Mouse (Mus musculus): Measurements from ENCODE around the gene Ss18l1. TPM values are rescaled to one million over a fixed set of nuclear protein-coding genes. Genes with fewer than 3 reads are reported as not detected.

The Ss18l1 gene
- polyA plus RNA-seq, 1 experiment from 2014 or later: 0.62 TPM

- no peak for ATAC-seq
- H3K27ac ChIP-seq (ENCODE audit: low read depth): no peak overlapping the region
- H3K27me3 ChIP-seq (ENCODE audit: insufficient read depth, low read length): no peaks in the 10 kb centered on the region
- DNase-seq: no peak
- TF ChIP-seq EP300 (IDR thresholded peaks at IDR 0.05; ENCODE audit: low read depth) (no peak), CTCF (IDR thresholded peaks at IDR 0.05; ENCODE audit: low read depth) (peak; percentile 30; the same call in 1 of the 2 replicates)
- H3K4me3 ChIP-seq (ENCODE audit: low read depth, low read length): no peak overlapping the region
- H3K4me1 ChIP-seq (ENCODE audit: insufficient read depth): no peaks in the 10 kb centered on the region
- H3K4me2 ChIP-seq (ENCODE audit: low read depth, low read length): no peak overlapping the region
- no peak overlapping the region for H3K9ac ChIP-seq (replicated peaks)
- H3K36me3 ChIP-seq (replicated peaks; ENCODE audit: insufficient read depth, low read length): peaks cover 6% of the 10 kb centered on the region; the same call in 1 of the 2 replicates
- WGBS (ENCODE audit: insufficient replicate concordance): 88% methylated on average over 4 of the region's 4 CpGs
- H3K9me3 ChIP-seq (ENCODE audit: low read length): no peaks in the 10 kb centered on the region
Measured at GRCm38 (mm10) chr2:180087472-180087871, 45.2 kb downstream of the Ss18l1 start.

- no peak overlapping the region for H3K27ac ChIP-seq (ENCODE audit: low read depth)
- H3K9ac ChIP-seq (replicated peaks): no peak overlapping the region
- H3K4me1 ChIP-seq (ENCODE audit: insufficient read depth): no peaks in the 10 kb centered on the region
- ATAC-seq: no peak
- TF ChIP-seq EP300 (IDR thresholded peaks at IDR 0.05; ENCODE audit: low read depth) (no peak), CTCF (IDR thresholded peaks at IDR 0.05; ENCODE audit: low read depth) (no peak)
- no peaks in the 10 kb centered on the region for H3K27me3 ChIP-seq (ENCODE audit: insufficient read depth, low read length)
- no peak overlapping the region for H3K4me2 ChIP-seq (ENCODE audit: low read depth, low read length)
- 58% methylated on average over 11 of the region's 11 CpGs for WGBS (ENCODE audit: insufficient replicate concordance)
- no peak overlapping the region for H3K4me3 ChIP-seq (ENCODE audit: low read depth, low read length)
- no peaks in the 10 kb centered on the region for H3K9me3 ChIP-seq (ENCODE audit: low read length)
- H3K36me3 ChIP-seq (replicated peaks; ENCODE audit: insufficient read depth, low read length): no peaks in the 10 kb centered on the region; the same call in 1 of the 2 replicates
- no peak for DNase-seq
Measured at GRCm38 (mm10) chr2:180090285-180090684, 48.0 kb downstream of the Ss18l1 start.

- Histone ChIP-seq H3K9ac (replicated peaks) (no peak overlapping the region), H3K4me1 (ENCODE audit: insufficient read depth) (peaks cover 2% of the 10 kb centered on the region; the same call in 1 of the 2 replicates), H3K9me3 (ENCODE audit: low read length) (no peaks in the 10 kb centered on the region), H3K27ac (ENCODE audit: low read depth) (no peak overlapping the region), H3K4me3 (ENCODE audit: low read depth, low read length) (no peak overlapping the region), H3K36me3 (replicated peaks; ENCODE audit: insufficient read depth, low read length) (no peaks in the 10 kb centered on the region), H3K4me2 (ENCODE audit: low read depth, low read length) (no peak overlapping the region), H3K27me3 (ENCODE audit: insufficient read depth, low read length) (peaks cover 24% of the 10 kb centered on the region)
- 35% methylated on average over 5 of the region's 5 CpGs for WGBS (ENCODE audit: insufficient replicate concordance)
- no peak for TF ChIP-seq EP300 (IDR thresholded peaks at IDR 0.05; ENCODE audit: low read depth)
- no peak for TF ChIP-seq CTCF (IDR thresholded peaks at IDR 0.05; ENCODE audit: low read depth)
- no peak for ATAC-seq
- no peak for DNase-seq
Measured at GRCm38 (mm10) chr2:180095711-180096110, 53.4 kb downstream of the Ss18l1 start.

- Histone ChIP-seq H3K4me1 (ENCODE audit: insufficient read depth) (peaks cover 2% of the 10 kb centered on the region; the same call in 1 of the 2 replicates), H3K27ac (ENCODE audit: low read depth) (no peak overlapping the region), H3K4me3 (ENCODE audit: low read depth, low read length) (no peak overlapping the region), H3K36me3 (replicated peaks; ENCODE audit: insufficient read depth, low read length) (no peaks in the 10 kb centered on the region), H3K27me3 (ENCODE audit: insufficient read depth, low read length) (peaks cover 42% of the 10 kb centered on the region), H3K9me3 (ENCODE audit: low read length) (no peaks in the 10 kb centered on the region), H3K9ac (replicated peaks) (no peak overlapping the region), H3K4me2 (ENCODE audit: low read depth, low read length) (no peak overlapping the region)
- WGBS (ENCODE audit: insufficient replicate concordance): 48% methylated on average over 3 of the region's 3 CpGs
- no peak for ATAC-seq
- TF ChIP-seq CTCF (IDR thresholded peaks at IDR 0.05; ENCODE audit: low read depth) (no peak), EP300 (IDR thresholded peaks at IDR 0.05; ENCODE audit: low read depth) (no peak)
- no peak for DNase-seq
Measured at GRCm38 (mm10) chr2:180097585-180097984, 55.3 kb downstream of the Ss18l1 start.

GRCm38 (mm10) chr2:180098167-180098566 lies 55.9 kb downstream of the Ss18l1 start:
- peaks cover 48% of the 10 kb centered on the region for H3K27me3 ChIP-seq (ENCODE audit: insufficient read depth, low read length)
- 29% methylated on average over 5 of the region's 5 CpGs for WGBS (ENCODE audit: insufficient replicate concordance)
- ATAC-seq: peak; percentile 47

GRCm38 (mm10) chr2:180099529-180099928 lies 57.2 kb downstream of the Ss18l1 start:
- Histone ChIP-seq H3K4me3 (ENCODE audit: low read depth, low read length) (no peak overlapping the region), H3K9ac (replicated peaks) (no peak overlapping the region), H3K27ac (ENCODE audit: low read depth) (no peak overlapping the region), H3K36me3 (replicated peaks; ENCODE audit: insufficient read depth, low read length) (no peaks in the 10 kb centered on the region), H3K9me3 (ENCODE audit: low read length) (no peaks in the 10 kb centered on the region), H3K4me2 (ENCODE audit: low read depth, low read length) (no peak overlapping the region), H3K27me3 (ENCODE audit: insufficient read depth, low read length) (peaks cover 61% of the 10 kb centered on the region), H3K4me1 (ENCODE audit: insufficient read depth) (peaks cover 12% of the 10 kb centered on the region)
- DNase-seq (no peak), ATAC-seq (no peak)
- 4% methylated on average over 15 of the region's 15 CpGs for WGBS (ENCODE audit: insufficient replicate concordance)
- TF ChIP-seq CTCF (IDR thresholded peaks at IDR 0.05; ENCODE audit: low read depth): no peak
- no peak for TF ChIP-seq EP300 (IDR thresholded peaks at IDR 0.05; ENCODE audit: low read depth)

More at GRCm38 (mm10) chr2:180098167-180098566, 55.9 kb downstream of the Ss18l1 start:
- no peak overlapping the region for H3K4me3 ChIP-seq (ENCODE audit: low read depth, low read length)
- peaks cover 2% of the 10 kb centered on the region; the same call in 1 of the 2 replicates for H3K4me1 ChIP-seq (ENCODE audit: insufficient read depth)
- no peaks in the 10 kb centered on the region for H3K36me3 ChIP-seq (replicated peaks; ENCODE audit: insufficient read depth, low read length)
- H3K9ac ChIP-seq (replicated peaks): no peak overlapping the region
- TF ChIP-seq CTCF (IDR thresholded peaks at IDR 0.05; ENCODE audit: low read depth) (peak; percentile 29; the same call in 1 of the 2 replicates), EP300 (IDR thresholded peaks at IDR 0.05; ENCODE audit: low read depth) (no peak)
- H3K4me2 ChIP-seq (ENCODE audit: low read depth, low read length): no peak overlapping the region
- H3K27ac ChIP-seq (ENCODE audit: low read depth): no peak overlapping the region
- no peaks in the 10 kb centered on the region for H3K9me3 ChIP-seq (ENCODE audit: low read length)
- no peak for DNase-seq

All from liver, postnatal 0 days (tissue).